Mouse (Mus musculus) heart, embryonic 11.5 days (tissue): ENCODE results near the gene Slc7a10. TPM values are rescaled to one million over a fixed set of nuclear protein-coding genes. Genes with fewer than 3 reads are reported as not detected.
"Not testable (repeated sequence)": the region's sequence is repeated elsewhere in the genome, so short reads cannot be mapped to it uniquely, and the experiment has no call there.

Experiments
- ATAC-seq: fragments of 200-750 bp; cut with Nextera tagmentation; replicated peaks from 2 replicates; pipeline ENCODE4 v1.8.0; 2017; ENCODE audit warnings: moderate library complexity; ENCODE audit not compliant: insufficient number of reproducible peaks, low FRiP score, low TSS enrichment
- H3K27ac ChIP-seq: fragments of 300-500 bp; sonication (generic); 2 replicates; pipeline ENCODE4 v1.5.1; 2014; ENCODE audit warnings: mild to moderate bottlenecking, low read depth, low read length
- H3K27me3 ChIP-seq: fragments of 300-500 bp; sonication (generic); 2 replicates; pipeline ENCODE4 v1.6.1; 2014; ENCODE audit warnings: mild to moderate bottlenecking, low read length, mixed read lengths; ENCODE audit not compliant: control insufficient read depth, insufficient read depth
- H3K36me3 ChIP-seq: fragments of 300-500 bp; sonication (generic); 2 replicates; pipeline ENCODE4 v1.6.1; 2014; ENCODE audit warnings: mild to moderate bottlenecking, low read length, moderate library complexity, mixed read lengths; ENCODE audit not compliant: control insufficient read depth, insufficient read depth
- H3K4me1 ChIP-seq: fragments of 300-500 bp; sonication (generic); 2 replicates; pipeline ENCODE4 v1.6.1; 2014; ENCODE audit warnings: low read length; ENCODE audit not compliant: control insufficient read depth, insufficient read depth
- H3K4me2 ChIP-seq: fragments of 300-500 bp; sonication (generic); 2 replicates; pipeline ENCODE4 v1.6.1; 2014; ENCODE audit warnings: mild to moderate bottlenecking, moderate library complexity
- H3K4me3 ChIP-seq: fragments of 300-500 bp; sonication (generic); 2 replicates; pipeline ENCODE4 v1.5.1; 2014; ENCODE audit warnings: low read depth, low read length
- H3K9ac ChIP-seq: fragments of 300-500 bp; sonication (generic); 2 replicates; pipeline ENCODE4 v1.6.1; 2014; ENCODE audit warnings: mild to moderate bottlenecking, low read depth, low read length, moderate library complexity
- H3K9me3 ChIP-seq: fragments of 300-500 bp; sonication (generic); replicated peaks from 2 replicates; pipeline ENCODE4 v1.6.1; 2016; ENCODE audit warnings: low read length; ENCODE audit not compliant: control insufficient read depth
- WGBS: fragments of 180-500 bp; shearing (Covaris S2); extraction: QIAGEN DNeasy Blood & Tissue Kit; methylation state at CpG from one replicate; pipeline ENCODE4 v1.1.7; 2014; ENCODE audit not compliant: insufficient replicate concordance; 5-methylcytosine and 5-hydroxymethylcytosine counted together
- polyA plus RNA-seq: library from polyadenylated mRNA; unstranded; fragments of >200 nt; fragmentation: Nextera tagmentation; extraction: Ambion mirVana; gene quantifications from 2 replicates; pipeline ENCODE4 v1.2.1, GENCODE M21; 2014

The Slc7a10 gene
- polyA plus RNA-seq, 1 experiment from 2014 or later = 0.89 TPM

DNA sequence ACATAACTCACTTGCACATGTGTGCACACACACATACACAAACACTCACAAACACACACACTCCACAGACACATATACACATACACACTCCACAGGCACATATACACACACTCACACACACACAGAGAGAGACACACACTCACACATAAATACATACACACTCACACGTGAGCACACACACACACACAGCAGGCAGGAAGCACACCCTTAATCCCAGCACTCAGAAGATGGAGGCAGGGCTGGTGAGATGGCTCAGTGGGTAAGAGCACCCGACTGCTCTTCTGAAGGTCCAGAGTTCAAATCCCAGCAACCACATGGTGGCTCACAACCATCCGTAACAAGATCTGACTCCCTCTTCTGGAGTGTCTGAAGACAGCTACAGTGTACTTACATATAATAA lies 51.8 kb downstream of the Slc7a10 start:
- not testable (repeated sequence) for H3K9me3 ChIP-seq, ATAC-seq, H3K27me3 ChIP-seq, H3K4me2 ChIP-seq, H3K9ac ChIP-seq, H3K36me3 ChIP-seq, H3K27ac ChIP-seq, H3K4me1 ChIP-seq, H3K4me3 ChIP-seq
- WGBS = 70% methylated on average over 2 of the region's 3 CpGs

Other genes starting within 250 kb of the Slc7a10 start
- 13.9 and 16.1 TPM in 2 replicates for gene Cebpg, start 129.8 kb upstream of the Slc7a10 start, polyA plus RNA-seq
- gene Cebpa, start 67.1 kb upstream of the Slc7a10 start, polyA plus RNA-seq = 0.08 and 0.47 TPM in 2 replicates
- gene Lrp3, start 29.1 kb downstream of the Slc7a10 start, polyA plus RNA-seq = 2.1 and 2.2 TPM in 2 replicates
- gene Gpatch1, start 132.1 kb downstream of the Slc7a10 start, polyA plus RNA-seq = 10.4 and 14.5 TPM in 2 replicates
- 8.3 and 8.5 TPM in 2 replicates for gene Rhpn2, start 147.8 kb downstream of the Slc7a10 start, polyA plus RNA-seq
- gene Faap24, start 210.5 kb downstream of the Slc7a10 start, polyA plus RNA-seq = 15.2 and 16.2 TPM in 2 replicates
- gene Cep89, start 210.7 kb downstream of the Slc7a10 start, polyA plus RNA-seq = 32.2 and 33.3 TPM in 2 replicates